20 mouse cellular contexts compared by ENCODE assay signal in genomic region chr1:137302757-137303422, GRCm38 (mm10).
A peak's percentile ranks its signal among the peaks of the same experiment; 100 is the strongest.
DNase-seq lines count a peak whose midpoint lies in the region; ATAC-seq and TF ChIP-seq lines count a peak whose summit lies in the region.
"Had no signal": no experiment of that assay in that cellular context is flagged by ENCODE, and none has a peak within 500 bp of the region (broad histone marks: within the 10 kb centered on the region; RNA-seq: fewer than 3 reads in every experiment).

No protein-coding gene starts in this region.

- no peak for DNase-seq in forebrain, embryonic 10.5 days (ENCODE audit: extremely low spot score, low spot score)
- peak; percentile 53 for DNase-seq in brain, embryonic 14.5 days (ENCODE audit: low read depth)
- no peak for DNase-seq in spleen, postnatal 14 days (ENCODE audit: low spot score in 2 of 2)
- DNase-seq: adrenal gland, postnatal 14 days; cerebellum, adult 2 months; cerebellum, postnatal 10 days; gastrocnemius, postnatal 36 days; heart, adult 11 months; heart, postnatal 36 days had no signal

- no peak for TF ChIP-seq CTCF in brain, embryonic 14.5 days (IDR thresholded peaks at IDR 0.05; ENCODE audit: borderline replicate concordance, extremely low read depth, insufficient read depth, insufficient read length)

- peak overlapping the region; percentile 27; the same call in 1 of the 2 replicates for H3K27ac ChIP-seq in forebrain, embryonic 15.5 days (replicated peaks)
- H3K27ac ChIP-seq in forebrain, embryonic 10.5 days, result no peak overlapping the region
- no peak overlapping the region for H3K27ac ChIP-seq in midbrain, embryonic 15.5 days
- H3K27ac ChIP-seq in midbrain, embryonic 13.5 days, result no peak overlapping the region
- no peak overlapping the region for H3K27ac ChIP-seq in midbrain, embryonic 16.5 days (ENCODE audit: low read length)
- H3K27ac ChIP-seq: embryonic facial prominence, embryonic 10.5 days; heart, embryonic 13.5 days; hindbrain, embryonic 12.5 days; hindbrain, postnatal 0 days had no signal

- H3K4me2 ChIP-seq in forebrain, embryonic 15.5 days (replicated peaks), result no peak overlapping the region
- H3K4me2 ChIP-seq in midbrain, embryonic 15.5 days, result no peak overlapping the region
- H3K4me2 ChIP-seq in midbrain, embryonic 13.5 days (replicated peaks), result no peak overlapping the region
- H3K4me2 ChIP-seq in midbrain, embryonic 16.5 days (ENCODE audit: low read length), result no peak overlapping the region
- H3K4me2 ChIP-seq: heart, embryonic 13.5 days; hindbrain, embryonic 12.5 days had no signal

- no peaks in the 10 kb centered on the region for H3K4me1 ChIP-seq in forebrain, embryonic 15.5 days
- no peaks in the 10 kb centered on the region for H3K4me1 ChIP-seq in forebrain, embryonic 10.5 days
- H3K4me1 ChIP-seq in midbrain, embryonic 15.5 days, result no peaks in the 10 kb centered on the region
- H3K4me1 ChIP-seq in midbrain, embryonic 13.5 days (replicated peaks), result no peaks in the 10 kb centered on the region
- H3K4me1 ChIP-seq in midbrain, embryonic 16.5 days (ENCODE audit: control insufficient read depth, insufficient read depth, low read length), result no peaks in the 10 kb centered on the region
- H3K4me1 ChIP-seq: hindbrain, embryonic 12.5 days had no signal

- H3K4me3 ChIP-seq in forebrain, embryonic 15.5 days, result no peak overlapping the region
- no peak overlapping the region for H3K4me3 ChIP-seq in forebrain, embryonic 10.5 days
- no peak overlapping the region for H3K4me3 ChIP-seq in midbrain, embryonic 15.5 days
- H3K4me3 ChIP-seq in midbrain, embryonic 13.5 days (replicated peaks), result no peak overlapping the region
- H3K4me3 ChIP-seq in midbrain, embryonic 16.5 days (ENCODE audit: low read depth, low read length), result no peak overlapping the region
- H3K4me3 ChIP-seq: embryonic facial prominence, embryonic 10.5 days; heart, embryonic 13.5 days; hindbrain, embryonic 12.5 days had no signal

- no peaks in the 10 kb centered on the region for H3K9me3 ChIP-seq in forebrain, embryonic 15.5 days
- no peaks in the 10 kb centered on the region for H3K9me3 ChIP-seq in forebrain, embryonic 10.5 days
- H3K9me3 ChIP-seq in midbrain, embryonic 15.5 days, result no peaks in the 10 kb centered on the region
- no peaks in the 10 kb centered on the region for H3K9me3 ChIP-seq in midbrain, embryonic 13.5 days
- H3K9me3 ChIP-seq in midbrain, embryonic 16.5 days (replicated peaks; ENCODE audit: control insufficient read depth, low read length, poor library complexity, severe bottlenecking), result no peaks in the 10 kb centered on the region
- H3K9me3 ChIP-seq: embryonic facial prominence, embryonic 10.5 days; heart, embryonic 13.5 days; hindbrain, embryonic 12.5 days had no signal

- H3K27me3 ChIP-seq in forebrain, embryonic 15.5 days, result no peaks in the 10 kb centered on the region
- H3K27me3 ChIP-seq in forebrain, embryonic 10.5 days (ENCODE audit: poor library complexity, severe bottlenecking), result no peaks in the 10 kb centered on the region
- H3K27me3 ChIP-seq in midbrain, embryonic 15.5 days (replicated peaks), result no peaks in the 10 kb centered on the region
- H3K27me3 ChIP-seq in midbrain, embryonic 13.5 days, result no peaks in the 10 kb centered on the region
- no peaks in the 10 kb centered on the region for H3K27me3 ChIP-seq in midbrain, embryonic 16.5 days (ENCODE audit: control insufficient read depth, insufficient read depth, low read depth, low read length)
- H3K27me3 ChIP-seq: CH12.LX; heart, embryonic 13.5 days; hindbrain, embryonic 12.5 days had no signal

- no peak for TF ChIP-seq POLR2A in brain, embryonic 14.5 days (IDR thresholded peaks at IDR 0.05; ENCODE audit: borderline replicate concordance, extremely low read depth, insufficient read depth, insufficient read length, poor library complexity, severe bottlenecking)

- ATAC-seq in forebrain, embryonic 15.5 days (replicated peaks), result no peak; the same call in 1 of the 2 replicates
- 0 out of 2 replicates have a peak, but pooled peaks have one; percentile 30 for ATAC-seq in midbrain, embryonic 15.5 days (replicated peaks)
- ATAC-seq in midbrain, embryonic 13.5 days, result no peak
- peak; percentile 42; the same call in 1 of the 2 replicates for ATAC-seq in midbrain, embryonic 16.5 days
- ATAC-seq: activated CD4-positive, CD25-positive, alpha-beta regulatory T cell, adult 4 months; hindbrain, postnatal 0 days; Patski had no signal

- no peaks in the 10 kb centered on the region for H3K36me3 ChIP-seq in forebrain, embryonic 15.5 days
- no peaks in the 10 kb centered on the region for H3K36me3 ChIP-seq in forebrain, embryonic 10.5 days (replicated peaks)
- H3K36me3 ChIP-seq in midbrain, embryonic 15.5 days (replicated peaks), result no peaks in the 10 kb centered on the region
- H3K36me3 ChIP-seq in midbrain, embryonic 13.5 days, result no peaks in the 10 kb centered on the region
- no peaks in the 10 kb centered on the region for H3K36me3 ChIP-seq in midbrain, embryonic 16.5 days (ENCODE audit: control insufficient read depth, insufficient read depth, low read length)
- H3K36me3 ChIP-seq: embryonic facial prominence, embryonic 10.5 days; heart, embryonic 13.5 days; hindbrain, embryonic 12.5 days had no signal

- no peak overlapping the region for H3K9ac ChIP-seq in forebrain, embryonic 15.5 days (replicated peaks)
- no peak overlapping the region for H3K9ac ChIP-seq in midbrain, embryonic 15.5 days
- no peak overlapping the region for H3K9ac ChIP-seq in midbrain, embryonic 13.5 days (replicated peaks)
- no peak overlapping the region for H3K9ac ChIP-seq in midbrain, embryonic 16.5 days (ENCODE audit: low read depth, low read length)
- H3K9ac ChIP-seq: heart, embryonic 13.5 days; hindbrain, embryonic 12.5 days had no signal

- 69% methylated on average over 5 of the region's 5 CpGs for WGBS in forebrain, embryonic 15.5 days
- 90% methylated on average over 5 of the region's 5 CpGs for WGBS in forebrain, embryonic 10.5 days
- WGBS in midbrain, embryonic 15.5 days, result 71% methylated on average over 5 of the region's 5 CpGs
- WGBS in midbrain, embryonic 13.5 days, result 83% methylated on average over 5 of the region's 5 CpGs
- WGBS in midbrain, embryonic 16.5 days, result 66% methylated on average over 5 of the region's 5 CpGs

Comparison
In these comparisons a context has a peak if more than half of its experiments do, and no peak if none do; other contexts are left out.
1. ATAC-seq: peak in midbrain, embryonic 15.5 days (single experiment) and midbrain, embryonic 16.5 days (single experiment); none in forebrain, embryonic 15.5 days (single experiment) and midbrain, embryonic 13.5 days (single experiment).